Mouse (Mus musculus) MEL (cell line): Measurements from ENCODE around the gene Glt8d2.

Source experiments
- CTCF ChIP-seq, 3 experiments: IDR thresholded peaks in 2 of 3; conservative IDR thresholded peaks in 1 of 3; 2 replicates each; pipeline ENCODE4 v1.5.1; 2011 to 2012; ENCODE audit warnings: low read length in 3 of 3, low read depth in 2 of 3, mild to moderate bottlenecking in 2 of 3, improper control_type of control experiment in 1 of 3, inconsistent platforms in 1 of 3, mixed read lengths in 1 of 3, moderate library complexity in 1 of 3; ENCODE audit not compliant: control insufficient read depth in 1 of 3, insufficient read depth in 1 of 3, poor library complexity in 1 of 3, severe bottlenecking in 1 of 3
- E2F4 ChIP-seq: IDR thresholded peaks from 2 replicates; pipeline ENCODE4 v1.6.1; 2011; ENCODE audit warnings: low read depth, low read length, improper control_type of control experiment, borderline replicate concordance
- MEF2A ChIP-seq: IDR thresholded peaks from 2 replicates; pipeline ENCODE4 v1.6.1; 2014; ENCODE audit warnings: low read depth, mild to moderate bottlenecking, inconsistent platforms, low read length, improper control_type of control experiment; ENCODE audit not compliant: poor library complexity, insufficient replicate concordance, severe bottlenecking; ENCODE audit errors: extremely low read depth

- TF ChIP-seq CTCF (IDR thresholded peaks at IDR 0.05 in 2 of 3, conservative IDR thresholded peaks at IDR 0.05 in 1 of 3; ENCODE audit: control insufficient read depth in 1 of 3, insufficient read depth in 1 of 3, low read depth in 2 of 3, low read length in 3 of 3, poor library complexity in 1 of 3, severe bottlenecking in 1 of 3): no peak
- TF ChIP-seq MEF2A: no peak
- no peak for TF ChIP-seq E2F4
Observed at GRCm38 (mm10) chr10:82641481-82641880, 49.0 kb downstream of the Glt8d2 start.
